Mouse (Mus musculus) bone marrow macrophage, adult 2 months (primary cell): ENCODE measurements around the gene Adgra3. TPM values are rescaled to one million over a fixed set of nuclear protein-coding genes. Genes with fewer than 3 reads are reported as not detected.

Experiments used
- H3K27ac ChIP-seq: 2 replicates; pipeline ENCODE4 v1.5.1; 2012; ENCODE audit warnings: low read depth, low read length; ENCODE audit not compliant: insufficient read depth
- H3K4me1 ChIP-seq: 2 replicates; pipeline ENCODE4 v1.6.1; 2012; ENCODE audit warnings: low read length; ENCODE audit not compliant: control insufficient read depth, insufficient read depth
- H3K4me3 ChIP-seq: 2 replicates; pipeline ENCODE4 v1.5.1; 2012; ENCODE audit warnings: mild to moderate bottlenecking, low read length, moderate library complexity; ENCODE audit not compliant: insufficient read depth
- CTCF ChIP-seq: IDR thresholded peaks from 2 replicates; pipeline ENCODE4 v1.5.1; 2012; ENCODE audit warnings: low read depth, mild to moderate bottlenecking, low read length, moderate library complexity
- POLR2A ChIP-seq: IDR thresholded peaks from 2 replicates; pipeline ENCODE4 v1.6.1; 2012; ENCODE audit warnings: mild to moderate bottlenecking, low read depth, low read length, borderline replicate concordance
- polyA plus RNA-seq: library from polyadenylated mRNA; stranded (reverse); fragments of >200 nt; gene quantifications from 2 replicates; pipeline ENCODE4 v1.2.4, GENCODE M21; 2012; ENCODE audit not compliant: missing spikeins, insufficient read depth, insufficient read length

Gene Adgra3
- 0.36 and 0.65 TPM in 2 replicates for polyA plus RNA-seq

DNA sequence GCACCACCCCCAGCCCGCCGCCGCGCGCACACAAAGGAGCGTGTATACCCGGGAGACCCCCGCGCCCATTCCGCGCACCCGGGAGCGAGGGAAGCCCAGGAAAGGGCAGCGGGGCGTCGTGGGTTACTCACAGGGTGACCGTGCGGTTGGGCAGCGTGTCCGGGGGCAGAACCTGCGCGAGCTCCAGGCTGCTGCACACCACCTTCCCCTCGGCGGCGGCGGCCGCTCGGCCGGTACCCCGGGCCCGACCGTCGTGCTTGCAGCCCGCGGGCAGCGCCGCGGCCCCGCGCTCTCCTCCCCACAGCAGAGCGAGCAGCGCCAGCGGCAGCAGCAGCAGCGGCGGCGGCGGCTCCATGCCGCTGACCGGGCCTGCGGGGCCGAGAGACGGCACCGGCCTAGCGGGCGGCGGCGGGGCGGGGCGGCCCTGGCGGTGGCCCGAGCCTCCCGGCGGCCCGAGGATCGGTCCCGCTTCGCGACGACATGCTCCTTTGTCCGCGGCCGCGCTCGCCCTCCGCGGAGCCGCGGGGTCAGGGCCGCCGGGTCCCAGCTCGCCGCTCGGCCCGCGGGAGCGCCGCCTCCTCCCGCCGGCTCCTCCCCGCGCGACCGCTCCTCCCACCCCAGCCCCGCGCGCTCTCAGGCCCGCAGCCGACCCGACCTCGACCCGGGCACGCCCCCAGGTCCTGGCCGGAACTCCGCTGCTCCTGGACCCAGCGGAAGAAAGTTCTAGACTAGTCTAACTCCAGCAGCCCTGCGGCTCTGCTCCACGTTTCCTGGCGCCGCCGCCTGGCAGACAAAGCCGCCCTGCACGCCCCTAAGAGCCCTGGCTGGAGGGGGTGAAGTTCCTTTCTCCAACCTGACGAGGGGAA is at the start of gene Adgra3:
Adgra3 (minus strand) TSS at position 586 of the 866 bp plus-strand sequence.
- TF ChIP-seq POLR2A (no peak), CTCF (no peak)
- H3K27ac ChIP-seq: no peak within 1 kb of the TSS
- H3K4me3 ChIP-seq: peak within 1 kb of the TSS; percentile 64
- H3K4me1 ChIP-seq: no peaks in the 10 kb centered on the region

DNA sequence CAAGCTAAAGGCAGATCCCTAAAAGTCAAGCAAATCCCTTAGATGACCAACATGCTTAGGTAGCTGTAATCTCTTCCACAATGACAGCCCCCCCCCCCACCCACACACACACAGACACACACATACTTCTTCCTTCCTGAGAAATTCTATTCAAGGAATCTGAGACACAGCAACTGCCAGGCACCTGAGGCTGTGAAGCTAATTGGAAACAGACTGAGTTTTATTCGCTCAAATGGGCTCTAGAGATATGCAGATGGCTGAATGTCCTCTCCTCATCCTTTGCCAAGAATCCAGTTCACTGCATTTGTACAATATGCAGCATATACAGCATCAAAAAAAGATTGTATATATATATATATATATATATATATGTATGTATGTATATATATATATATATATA is 24.6 kb upstream of the Adgra3 start:
- Histone ChIP-seq H3K27ac (no peak overlapping the region), H3K4me1 (no peaks in the 10 kb centered on the region), H3K4me3 (no peak overlapping the region)
- TF ChIP-seq POLR2A (no peak), CTCF (no peak)

DNA sequence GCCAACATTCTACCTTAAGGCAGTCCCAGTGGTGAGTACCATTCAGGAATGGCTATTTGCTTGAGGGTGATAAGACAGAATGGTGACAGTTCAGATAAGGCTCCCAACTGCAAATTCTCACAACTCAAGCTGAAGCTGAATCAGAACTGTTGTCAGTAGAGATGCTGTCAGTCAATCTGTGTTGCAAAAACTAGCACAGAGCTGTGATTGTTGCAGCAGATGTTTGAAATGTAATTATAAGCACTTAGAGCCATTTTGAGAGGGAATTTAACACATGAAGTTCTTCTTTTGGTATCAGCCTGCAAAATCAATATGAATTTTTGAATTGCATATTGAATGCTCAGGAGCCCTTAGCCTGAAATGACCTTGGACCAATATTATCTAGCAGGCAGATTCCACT is 15.4 kb upstream of the Adgra3 start:
- TF ChIP-seq CTCF: no peak
- no peak for TF ChIP-seq POLR2A
- H3K4me1 ChIP-seq: no peaks in the 10 kb centered on the region
- H3K4me3 ChIP-seq: no peak overlapping the region
- H3K27ac ChIP-seq: no peak overlapping the region

DNA sequence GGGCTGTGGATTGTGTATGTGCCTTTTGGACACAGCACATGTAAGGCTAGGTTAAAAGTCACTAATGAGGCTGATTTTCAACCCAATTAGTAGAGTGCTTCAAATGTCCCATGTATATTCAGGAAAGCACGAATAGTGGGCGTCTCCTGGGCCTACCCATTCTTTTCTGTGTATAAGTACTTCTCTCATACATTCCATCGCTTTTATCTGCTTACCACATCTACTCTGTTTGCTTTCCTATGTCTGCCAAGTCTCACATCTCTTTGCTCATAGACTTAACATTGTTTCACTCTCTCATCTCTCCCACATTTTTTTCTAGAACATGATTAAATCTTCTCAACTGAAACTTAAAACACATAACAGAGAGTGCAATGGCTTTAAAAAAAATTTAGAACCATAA is 5.4 kb upstream of the Adgra3 start:
- TF ChIP-seq POLR2A (no peak), CTCF (no peak)
- Histone ChIP-seq H3K27ac (no peak overlapping the region), H3K4me3 (no peak overlapping the region), H3K4me1 (no peaks in the 10 kb centered on the region)

DNA sequence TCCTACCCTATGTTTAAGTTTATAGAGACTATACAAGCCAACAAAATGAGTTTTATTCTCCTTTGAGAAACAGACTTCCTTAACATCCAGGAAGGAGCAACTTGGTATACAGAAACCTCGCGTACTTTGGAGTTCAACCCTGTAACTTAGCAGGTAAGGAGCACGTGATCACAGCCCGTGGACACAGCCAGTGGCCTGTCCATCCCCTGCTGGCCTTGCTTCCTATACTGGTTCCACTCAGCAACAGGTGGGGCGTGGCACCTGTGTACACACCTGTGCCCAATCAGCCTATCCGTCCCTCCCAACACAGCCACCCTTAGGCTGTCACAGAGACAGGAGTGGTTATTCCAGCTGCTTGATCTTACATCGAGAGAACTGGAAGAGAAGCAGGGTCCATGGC is 780 bp upstream of the Adgra3 start:
- no peaks in the 10 kb centered on the region for H3K4me1 ChIP-seq
- no peak overlapping the region for H3K4me3 ChIP-seq
- no peak overlapping the region for H3K27ac ChIP-seq
- TF ChIP-seq CTCF (no peak), POLR2A (no peak)

DNA sequence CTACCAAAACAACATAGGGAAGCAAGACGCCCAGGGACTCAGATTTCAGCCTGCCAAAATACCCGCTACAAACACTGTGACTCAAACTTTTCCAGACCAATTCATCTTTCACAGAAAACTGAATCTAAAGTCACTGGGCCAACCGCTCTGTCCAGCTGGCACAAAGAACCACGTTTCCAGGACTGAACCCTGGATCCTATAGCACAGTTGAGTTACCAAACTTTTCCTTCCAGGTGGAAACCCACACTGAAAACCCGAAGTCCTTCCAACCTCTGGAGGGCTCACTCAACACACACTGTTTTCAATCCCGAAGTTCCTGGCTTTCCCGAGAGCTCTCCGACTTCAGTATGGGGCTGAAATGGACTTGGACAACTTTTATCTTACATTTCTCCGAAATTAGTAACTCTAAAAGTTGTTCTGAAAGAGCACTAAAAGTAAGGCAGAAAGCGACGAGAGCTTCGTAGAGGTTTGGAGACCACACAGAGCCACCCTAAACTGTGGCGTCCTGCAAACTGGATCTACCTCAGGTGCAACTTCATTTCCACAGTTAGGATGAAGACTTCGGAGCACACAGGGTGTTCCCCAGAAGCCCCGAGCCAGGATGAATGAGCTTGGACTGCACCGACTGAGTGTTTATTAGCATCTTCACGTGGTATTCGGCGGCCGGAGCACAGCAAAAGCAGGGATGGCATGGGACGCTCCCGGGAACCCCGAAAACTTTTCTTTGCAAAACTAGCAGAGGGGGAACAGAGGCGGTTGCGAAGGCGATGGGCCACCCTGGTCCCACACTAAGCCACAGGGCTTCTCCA is 990 bp downstream of the Adgra3 start:
- Histone ChIP-seq H3K4me3 (peak overlapping the region; percentile 64), H3K4me1 (no peaks in the 10 kb centered on the region), H3K27ac (no peak overlapping the region)
- TF ChIP-seq POLR2A (no peak), CTCF (no peak)

DNA sequence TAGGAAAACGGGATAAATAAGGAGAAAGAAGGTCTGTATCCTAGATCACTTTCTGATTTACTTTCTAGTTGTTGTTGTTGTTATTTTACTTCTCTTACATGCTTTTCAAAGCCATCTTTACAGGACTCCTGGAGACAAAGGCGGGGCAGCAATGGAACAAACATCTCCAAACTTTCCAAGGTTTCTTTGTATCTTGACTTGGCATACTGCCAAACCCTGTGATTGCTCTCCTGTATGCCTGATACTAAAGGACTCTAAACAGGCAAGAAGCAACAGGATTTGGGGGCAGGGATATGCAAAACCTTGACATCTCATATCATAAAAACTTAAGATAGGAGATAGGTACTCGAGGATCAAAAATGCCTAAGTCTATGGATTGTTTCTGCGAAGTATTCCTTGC is 6.3 kb downstream of the Adgra3 start:
- Histone ChIP-seq H3K4me1 (no peaks in the 10 kb centered on the region), H3K27ac (no peak overlapping the region), H3K4me3 (no peak overlapping the region)
- no peak for TF ChIP-seq POLR2A

DNA sequence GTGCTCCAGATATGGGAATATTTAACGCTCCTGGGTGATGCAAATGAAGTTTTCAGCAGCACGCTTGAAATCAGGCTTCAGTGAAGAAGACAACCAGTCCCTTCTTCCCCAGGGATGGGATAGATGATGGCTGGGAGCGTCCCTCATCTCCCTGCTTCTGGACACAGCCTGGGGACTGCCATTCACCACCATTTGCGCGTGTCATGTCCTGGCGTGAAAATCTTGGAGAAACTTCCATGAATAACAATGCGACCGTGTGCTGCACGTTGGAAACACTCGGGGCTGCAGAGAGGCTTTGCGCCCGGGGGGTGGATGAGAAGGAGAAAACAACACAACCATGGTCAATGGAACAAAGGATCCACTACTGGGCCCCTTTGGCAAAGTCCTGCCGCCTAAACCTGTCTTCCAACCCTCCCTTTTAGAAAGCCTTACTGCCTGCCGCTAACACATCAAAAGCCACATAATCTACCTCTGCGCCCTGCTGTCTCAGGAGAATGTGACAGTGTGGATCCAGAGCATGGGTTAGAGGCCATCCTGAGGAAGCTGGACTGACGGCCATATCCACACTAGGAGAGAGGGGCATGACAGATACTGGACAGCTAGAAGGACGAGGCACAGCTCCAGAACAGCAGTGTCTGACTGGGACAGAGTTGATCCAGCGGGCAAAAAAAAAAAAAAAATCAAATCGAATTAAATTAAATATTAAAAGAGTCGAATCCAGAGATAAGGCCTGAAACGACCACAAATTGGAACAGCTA is 8.0 kb downstream of the Adgra3 start:
- H3K27ac ChIP-seq: no peak overlapping the region
- H3K4me1 ChIP-seq: no peaks in the 10 kb centered on the region
- TF ChIP-seq POLR2A (no peak), CTCF (no peak)
- no peak overlapping the region for H3K4me3 ChIP-seq

DNA sequence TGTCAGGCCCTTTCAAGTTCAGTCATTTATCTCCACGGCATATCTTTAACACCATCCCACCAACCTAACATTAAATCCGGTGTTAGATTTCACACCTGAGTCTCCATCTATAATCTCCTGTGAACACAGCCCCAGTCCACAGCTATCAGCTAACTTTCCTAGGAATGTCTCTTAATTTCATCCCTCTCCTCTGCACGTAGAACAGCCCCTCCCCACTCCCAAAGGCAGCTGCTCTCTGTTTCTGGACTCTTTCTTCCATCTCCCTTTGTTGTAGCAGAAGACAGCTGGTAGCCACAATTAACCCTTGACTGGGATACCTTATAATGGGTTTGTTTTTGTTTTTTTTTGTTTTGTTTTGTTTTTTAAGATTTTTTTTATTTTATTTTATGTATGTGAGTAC is 8.8 kb downstream of the Adgra3 start:
- Histone ChIP-seq H3K4me3 (no peak overlapping the region), H3K4me1 (no peaks in the 10 kb centered on the region), H3K27ac (no peak overlapping the region)
- TF ChIP-seq POLR2A (no peak), CTCF (no peak)

DNA sequence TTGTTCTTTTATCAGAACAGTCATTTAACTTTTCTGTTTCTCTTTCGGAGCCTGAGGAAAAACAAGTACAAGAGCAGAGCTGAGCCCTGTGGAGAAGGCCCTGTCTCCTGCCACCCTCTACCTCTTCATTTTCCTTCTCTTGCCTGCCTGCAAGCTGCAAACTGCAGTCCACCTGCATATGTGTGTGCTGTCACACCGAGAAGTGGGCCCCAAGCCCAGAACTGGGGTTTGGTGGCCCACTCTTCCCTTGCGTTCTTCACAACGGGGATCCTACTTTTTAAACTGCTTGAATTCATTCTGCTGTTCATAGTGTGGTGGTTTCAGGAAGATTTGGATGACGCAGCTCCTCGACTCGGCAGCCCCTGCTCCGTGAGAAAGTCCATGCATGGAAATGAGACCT is 9.3 kb downstream of the Adgra3 start:
- no peak overlapping the region for H3K4me3 ChIP-seq
- TF ChIP-seq POLR2A: no peak
- TF ChIP-seq CTCF: no peak
- no peaks in the 10 kb centered on the region for H3K4me1 ChIP-seq
- H3K27ac ChIP-seq: no peak overlapping the region
